Mouse (Mus musculus) testis, postnatal 14 days (tissue): ENCODE measurements around the gene Slc9a6.
A peak's percentile ranks its signal among the peaks of the same experiment; 100 is the strongest.

Experiments
- DNase-seq: peaks from one replicate; pipeline ENCODE4 v3.0.0; 2021; ENCODE audit warnings: low spot score

The Slc9a6 gene

GRCm38 (mm10) chrX:56665226-56665973 lies 55.8 kb downstream of the Slc9a6 start:
- DNase-seq, result peak; percentile 7

GRCm38 (mm10) chrX:56667296-56667695 lies 57.7 kb downstream of the Slc9a6 start:
- DNase-seq, result no peak

GRCm38 (mm10) chrX:56668051-56668450 lies 58.5 kb downstream of the Slc9a6 start:
- DNase-seq, result no peak

GRCm38 (mm10) chrX:56668501-56668900 lies 58.9 kb downstream of the Slc9a6 start:
- DNase-seq, result no peak

- no peak for DNase-seq
These were observed 66.0 kb downstream of the Slc9a6 start for GRCm38 (mm10) chrX:56675556-56675955.

GRCm38 (mm10) chrX:56677736-56678135 lies 68.2 kb downstream of the Slc9a6 start:
- DNase-seq, result no peak

GRCm38 (mm10) chrX:56679066-56679465 lies 69.5 kb downstream of the Slc9a6 start:
- no peak for DNase-seq

- no peak for DNase-seq
These were observed 72.7 kb downstream of the Slc9a6 start for GRCm38 (mm10) chrX:56682156-56682720.

- no peak for DNase-seq
These were observed 74.0 kb downstream of the Slc9a6 start for GRCm38 (mm10) chrX:56683521-56683920.

GRCm38 (mm10) chrX:56692554-56692953 lies 83.0 kb downstream of the Slc9a6 start:
- DNase-seq, result no peak

- DNase-seq, result no peak
These were observed 85.0 kb downstream of the Slc9a6 start for GRCm38 (mm10) chrX:56694539-56694938.

GRCm38 (mm10) chrX:56697199-56697780 lies 87.7 kb downstream of the Slc9a6 start:
- DNase-seq, result no peak

- DNase-seq, result no peak
These were observed 88.3 kb downstream of the Slc9a6 start for GRCm38 (mm10) chrX:56697886-56698285.

GRCm38 (mm10) chrX:56701261-56701660 lies 91.7 kb downstream of the Slc9a6 start:
- DNase-seq, result no peak

GRCm38 (mm10) chrX:56703965-56704562 lies 94.5 kb downstream of the Slc9a6 start:
- DNase-seq, result no peak

- no peak for DNase-seq
These were observed 99.2 kb downstream of the Slc9a6 start for GRCm38 (mm10) chrX:56708592-56709370.

- DNase-seq, result no peak
These were observed 101.0 kb downstream of the Slc9a6 start for GRCm38 (mm10) chrX:56710522-56710921.

- no peak for DNase-seq
These were observed 103.1 kb downstream of the Slc9a6 start for GRCm38 (mm10) chrX:56712666-56713065.
